Mouse (Mus musculus): ENCODE measurements around the gene Eps8l3.

- TF ChIP-seq TCF12 (IDR thresholded peaks at IDR 0.05; ENCODE audit: insufficient read depth, poor library complexity, severe bottlenecking) (no peak), MYOG (IDR thresholded peaks at IDR 0.05; ENCODE audit: control insufficient read depth in 1 of 3, insufficient read depth in 1 of 3, insufficient read length in 2 of 3, low read depth in 2 of 3) (no peak), MAX (IDR thresholded peaks at IDR 0.05; ENCODE audit: low read depth) (no peak), POLR2A (IDR thresholded peaks at IDR 0.05; ENCODE audit: insufficient read length, low read depth) (no peak), POLR2AphosphoS2 (IDR thresholded peaks at IDR 0.05; ENCODE audit: insufficient read length, low read depth) (no peak), USF1 (IDR thresholded peaks at IDR 0.05; ENCODE audit: low read depth) (no peak), E2F4 (IDR thresholded peaks at IDR 0.05; ENCODE audit: insufficient read depth) (no peak), SRF (IDR thresholded peaks at IDR 0.05; ENCODE audit: control insufficient read depth, insufficient read length, low read depth) (no peak)
Observed at GRCm38 (mm10) chr3:107832645-107833044, 44.4 kb upstream of the Eps8l3 start.
